Mouse (Mus musculus): ENCODE data around the gene Glrb. TPM values are rescaled to one million over a fixed set of nuclear protein-coding genes. Genes with fewer than 3 reads are reported as not detected.

Gene Glrb
- polyA plus RNA-seq (2015; fragmentation: Illumina TruSeq; extraction: RNeasy Lipid Tissue Mini Kit (QIAGEN cat#74804); ENCODE audit: low read depth, low replicate concordance), result 264 TPM

GRCm38 (mm10) chr3:80913111-80913778, at the start of gene Glrb:
Gene Glrb (minus strand): TSS chr3:80913660.

DNA sequence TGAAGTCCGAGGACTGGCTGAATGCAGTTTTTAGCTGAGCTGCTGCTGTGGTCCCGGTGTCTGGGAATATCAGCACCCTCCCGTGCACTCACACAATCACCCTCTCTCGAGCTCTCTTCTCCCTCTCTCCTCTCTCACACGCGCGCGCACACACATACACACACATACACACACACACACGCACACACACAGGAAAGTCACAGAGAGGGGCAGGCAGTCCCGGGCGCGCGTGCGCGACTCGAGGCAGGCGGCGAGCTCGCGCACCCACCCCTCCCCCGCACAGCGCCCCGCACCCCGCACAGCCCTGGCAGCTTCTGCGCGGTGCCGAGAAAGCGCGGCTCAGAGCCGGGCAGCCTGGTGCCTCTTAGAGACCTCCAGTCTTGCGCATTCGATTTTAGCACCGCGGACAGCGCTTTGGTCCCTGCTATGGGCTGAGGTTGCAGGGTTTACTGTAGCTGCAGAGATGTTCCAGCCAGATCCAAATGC, 110.8 kb downstream of the Glrb start, which contains the start of gene Gria2:
Gene Gria2 (minus strand): TSS at position 240 of the 486 bp plus-strand sequence.

Other genes starting within 250 kb of the Glrb start
- 278 TPM for gene Gria2, start 110.8 kb downstream of the Glrb start, polyA plus RNA-seq (2015; fragmentation: Illumina TruSeq; extraction: RNeasy Lipid Tissue Mini Kit (QIAGEN cat#74804); ENCODE audit: low read depth, low replicate concordance)
- gene Pdgfc, start 122.8 kb upstream of the Glrb start, polyA plus RNA-seq (2015; fragmentation: Illumina TruSeq; extraction: RNeasy Lipid Tissue Mini Kit (QIAGEN cat#74804); ENCODE audit: low read depth, low replicate concordance), result 7.5 TPM